Mouse (Mus musculus): ENCODE results near the gene Rpl35. TPM values are rescaled to one million over a fixed set of nuclear protein-coding genes. Genes with fewer than 3 reads are reported as not detected.

Gene Rpl35
- total RNA-seq, 4 experiments from 2014 or later = 217 to 315 (median 252) TPM

DNA sequence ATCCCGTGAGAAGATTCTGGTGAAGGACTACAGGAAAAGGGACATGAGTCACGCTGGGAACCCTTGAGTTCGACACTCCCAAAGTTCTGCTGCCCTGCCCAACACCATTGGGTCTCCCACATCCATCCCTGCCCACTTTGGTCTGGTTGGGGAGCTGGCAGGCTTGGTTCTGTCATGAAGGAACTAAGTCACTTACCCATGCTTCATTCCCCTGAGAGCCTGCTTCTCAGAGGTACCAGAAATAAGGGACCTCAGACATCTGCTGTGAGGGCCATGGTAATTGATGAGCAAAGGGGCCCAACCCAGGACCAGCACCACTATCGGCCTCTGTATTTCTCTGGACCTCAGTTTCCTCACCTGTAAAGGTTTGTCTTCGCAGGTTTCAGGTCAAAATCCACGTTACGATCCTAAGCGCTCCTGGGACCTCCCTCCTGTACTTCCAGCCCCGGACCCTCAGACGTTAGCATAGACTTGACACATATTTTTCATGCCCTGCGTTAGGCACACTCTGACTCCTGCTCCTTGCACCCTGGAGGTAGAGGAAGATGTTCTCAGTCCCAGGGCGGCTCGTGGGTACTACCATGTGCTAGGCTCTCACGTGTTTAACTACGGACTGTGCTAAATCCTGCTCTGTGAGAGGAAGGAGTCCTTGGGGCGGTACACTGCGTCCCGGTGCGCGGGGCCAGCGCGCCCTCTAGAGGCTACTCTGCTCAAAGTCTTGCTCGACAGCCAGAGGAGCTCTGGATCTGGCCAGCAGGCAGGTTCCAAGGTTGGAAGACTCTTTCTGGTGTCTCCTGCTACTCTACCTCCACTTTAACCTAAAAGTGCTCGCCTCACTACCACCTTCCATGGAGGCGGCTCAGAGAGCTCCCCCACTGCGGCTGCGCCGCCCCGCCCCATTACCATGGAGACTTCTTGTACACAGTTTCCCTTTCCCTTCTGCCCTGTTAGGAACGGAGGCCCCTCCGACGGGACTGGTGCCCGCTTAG is 7.7 kb downstream of the Rpl35 start, which contains the start of gene Wdr38:
Wdr38 (plus strand) TSS at position 91 of the 989 bp plus-strand sequence.
- DNase-seq (ENCODE audit: low spot score in 2 of 2) = peak; percentile 88 to 92

- no peak for DNase-seq (ENCODE audit: low spot score in 2 of 2)
Observed at GRCm38 (mm10) chr2:38992452-38992851, 13.0 kb downstream of the Rpl35 start.

GRCm38 (mm10) chr2:38992004-38992403 is 13.4 kb downstream of the Rpl35 start:
- no peak for DNase-seq (ENCODE audit: low spot score in 2 of 2)

GRCm38 (mm10) chr2:38988929-38989328 is 16.5 kb downstream of the Rpl35 start:
- DNase-seq (ENCODE audit: low spot score in 2 of 2) = no peak

GRCm38 (mm10) chr2:38987803-38988510 is 17.5 kb downstream of the Rpl35 start:
- DNase-seq (ENCODE audit: low spot score in 2 of 2) = no peak

DNA sequence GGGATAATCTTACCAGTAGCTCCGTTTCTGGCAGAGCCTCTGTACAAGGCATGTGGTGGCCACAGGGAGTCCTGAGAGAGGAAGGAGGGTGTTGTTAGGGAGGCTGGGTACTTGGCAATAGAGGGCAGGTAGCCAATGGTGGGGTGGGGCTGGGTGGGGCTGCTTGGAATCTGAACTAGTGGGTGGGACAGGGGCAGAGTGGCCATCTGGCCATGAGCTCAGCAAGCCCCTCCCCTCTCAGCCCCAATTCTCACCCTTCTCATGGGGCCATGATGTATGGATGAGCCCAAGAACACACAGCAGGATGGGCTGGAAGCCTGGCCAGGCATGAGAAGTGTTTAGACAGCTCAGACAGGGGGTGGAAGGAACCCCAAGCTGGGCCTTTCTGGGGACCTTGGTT is 18.1 kb downstream of the Rpl35 start:
- DNase-seq (ENCODE audit: low spot score in 2 of 2) = no peak

GRCm38 (mm10) chr2:38986580-38986979 is 18.8 kb downstream of the Rpl35 start:
- DNase-seq (ENCODE audit: low spot score in 2 of 2) = no peak

DNA sequence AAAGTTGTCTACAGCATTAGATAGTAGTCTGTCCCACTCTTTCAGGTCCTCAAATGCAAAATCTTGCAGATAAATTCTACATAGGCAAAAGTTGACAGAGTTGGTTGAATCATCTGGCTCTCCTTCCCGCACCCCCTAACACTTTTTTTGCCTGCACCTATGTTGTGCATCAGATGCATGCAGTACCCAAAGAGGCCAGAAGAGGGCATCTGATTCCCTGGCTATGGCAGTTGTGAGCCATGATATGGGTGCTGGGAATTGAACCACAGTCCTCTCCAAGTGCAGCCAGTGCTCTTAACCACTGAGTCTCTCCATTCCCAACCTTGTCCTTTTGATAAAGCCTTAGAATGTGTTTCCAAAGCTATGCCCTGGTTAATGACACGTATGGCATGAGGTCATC is 22.0 kb downstream of the Rpl35 start:
- DNase-seq (ENCODE audit: low spot score in 2 of 2) = no peak

- no peak for DNase-seq (ENCODE audit: low spot score in 2 of 2)
Observed at GRCm38 (mm10) chr2:38977837-38978236, 27.6 kb downstream of the Rpl35 start.

DNA sequence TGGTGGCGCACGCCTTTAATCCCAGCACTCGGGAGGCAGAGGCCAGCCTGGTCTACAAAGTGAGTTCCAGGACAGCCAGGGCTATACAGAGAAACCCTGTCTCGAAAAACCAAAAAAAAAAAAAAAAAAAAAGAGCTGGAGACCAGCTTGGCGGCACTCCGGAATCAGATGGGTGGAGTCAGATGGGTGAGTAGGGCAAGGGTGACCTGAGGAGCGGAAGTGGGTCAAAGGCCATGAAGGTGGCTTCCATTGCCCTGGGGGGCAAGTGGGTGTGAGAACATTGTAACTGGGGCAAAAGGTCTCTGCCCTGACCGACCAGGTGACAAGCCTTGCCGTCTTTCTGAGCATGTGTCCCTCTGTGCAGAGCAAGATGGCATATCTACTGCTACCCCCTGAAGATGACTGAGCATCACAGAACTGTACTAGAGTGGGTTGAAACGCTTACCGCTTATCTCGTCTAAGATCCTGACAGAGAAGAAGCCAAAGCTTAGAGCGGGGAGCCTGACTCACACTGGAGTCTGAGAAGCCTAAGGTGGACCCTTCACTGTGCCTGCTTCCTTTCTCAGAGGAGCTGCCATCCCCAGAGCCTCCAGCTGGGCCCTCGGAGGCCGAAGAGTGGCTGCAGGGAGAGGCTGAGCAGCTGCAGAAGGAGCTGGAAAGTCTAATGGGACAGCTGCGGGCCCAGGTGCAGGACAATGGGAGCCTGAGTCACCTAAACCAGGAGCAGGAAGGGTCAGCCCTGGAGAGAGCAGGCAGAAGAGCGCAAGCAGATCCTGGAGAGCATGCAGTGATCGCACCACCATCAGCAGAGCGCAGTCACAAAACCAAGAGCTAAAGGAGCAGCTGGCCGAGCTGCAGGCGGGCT is 29.3 kb downstream of the Rpl35 start:
- DNase-seq (ENCODE audit: low spot score in 2 of 2) = no peak

GRCm38 (mm10) chr2:38975181-38975580 is 30.2 kb downstream of the Rpl35 start:
- no peak for DNase-seq (ENCODE audit: low spot score in 2 of 2)

DNA sequence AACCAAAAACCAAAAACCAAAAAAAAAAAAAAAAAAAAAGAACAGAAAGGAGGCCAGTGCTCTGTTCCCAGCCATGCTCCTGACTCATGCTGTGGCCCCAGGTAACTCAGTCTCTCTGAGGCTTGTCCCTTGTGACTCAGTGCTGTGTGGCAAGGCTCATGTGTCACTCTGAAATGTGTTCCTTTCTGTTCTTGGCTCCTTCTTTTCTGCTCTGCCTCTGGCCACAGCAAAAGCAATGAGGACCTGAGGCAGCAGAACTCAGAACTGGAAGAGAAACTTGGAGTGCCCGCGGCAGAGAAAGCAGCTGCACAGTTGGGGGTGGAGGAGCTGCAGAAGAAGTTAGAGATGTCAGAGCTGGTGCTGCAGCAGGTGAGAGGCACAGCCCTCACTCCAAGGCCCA is 31.3 kb downstream of the Rpl35 start:
- no peak for DNase-seq (ENCODE audit: low spot score in 2 of 2)

DNA sequence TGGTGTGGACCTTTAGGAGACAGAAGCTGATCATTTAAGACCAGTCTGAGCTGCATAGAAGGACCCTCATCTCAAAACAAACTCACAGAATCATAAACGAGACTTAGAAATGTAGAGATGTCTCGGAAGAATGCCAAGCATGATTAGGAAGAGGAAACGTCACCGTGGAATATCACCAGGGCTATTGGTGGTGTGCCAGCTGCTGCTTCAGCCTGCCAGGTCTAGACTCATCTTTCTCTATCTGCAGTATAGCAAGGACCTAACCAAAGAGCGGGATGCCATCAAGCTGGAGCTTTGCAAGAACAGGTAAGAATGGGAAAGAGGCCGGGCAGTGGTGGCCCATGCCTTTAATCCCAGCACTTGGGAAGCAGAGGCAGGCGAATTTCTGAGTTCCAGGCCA is 31.7 kb downstream of the Rpl35 start:
- no peak for DNase-seq (ENCODE audit: low spot score in 2 of 2)

DNA sequence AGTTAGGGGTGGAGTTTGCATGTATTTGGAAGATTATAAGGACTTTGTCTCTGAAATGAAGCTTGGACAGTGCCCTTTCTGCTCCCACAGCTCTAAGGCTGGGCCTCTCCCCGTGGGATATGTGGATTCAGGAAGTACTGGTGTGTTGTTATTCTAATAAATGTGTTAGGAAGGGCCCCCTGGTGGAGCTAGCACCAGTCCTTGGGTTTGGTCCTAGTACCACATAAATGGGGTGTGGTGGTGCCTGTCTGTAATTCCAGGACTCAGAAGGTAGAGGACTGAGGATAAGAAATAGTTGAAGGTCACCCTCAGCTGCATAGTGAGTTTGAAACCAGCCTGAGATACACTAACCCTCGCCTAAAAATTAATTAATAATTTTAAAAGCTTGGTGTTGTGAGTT is 32.2 kb downstream of the Rpl35 start:
- DNase-seq (ENCODE audit: low spot score in 2 of 2) = no peak

DNA sequence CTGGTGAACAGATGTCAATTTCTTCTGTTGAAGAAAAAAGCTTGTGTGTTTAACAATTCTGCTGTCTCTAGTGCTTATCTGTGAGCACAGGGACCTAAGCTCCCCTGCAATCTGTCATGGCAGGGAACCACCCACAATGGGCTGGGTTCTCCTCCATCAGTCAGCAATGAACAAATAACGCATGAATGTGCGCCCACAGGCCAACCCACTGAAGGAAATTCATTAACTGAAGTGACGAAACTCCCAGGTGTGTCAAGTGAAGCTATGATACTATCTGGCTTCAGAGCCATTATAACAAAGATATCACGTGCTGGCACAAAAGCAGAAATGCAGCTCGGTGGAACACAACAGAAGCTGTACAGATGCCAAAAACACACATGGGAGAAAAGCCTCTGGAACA is 35.4 kb downstream of the Rpl35 start:
- no peak for DNase-seq (ENCODE audit: low spot score in 2 of 2)

GRCm38 (mm10) chr2:38969650-38970049 is 35.8 kb downstream of the Rpl35 start:
- DNase-seq (ENCODE audit: low spot score in 2 of 2) = no peak

- DNase-seq (ENCODE audit: low spot score in 2 of 2) = no peak
Observed at GRCm38 (mm10) chr2:38964198-38964597, 41.2 kb downstream of the Rpl35 start.

DNA sequence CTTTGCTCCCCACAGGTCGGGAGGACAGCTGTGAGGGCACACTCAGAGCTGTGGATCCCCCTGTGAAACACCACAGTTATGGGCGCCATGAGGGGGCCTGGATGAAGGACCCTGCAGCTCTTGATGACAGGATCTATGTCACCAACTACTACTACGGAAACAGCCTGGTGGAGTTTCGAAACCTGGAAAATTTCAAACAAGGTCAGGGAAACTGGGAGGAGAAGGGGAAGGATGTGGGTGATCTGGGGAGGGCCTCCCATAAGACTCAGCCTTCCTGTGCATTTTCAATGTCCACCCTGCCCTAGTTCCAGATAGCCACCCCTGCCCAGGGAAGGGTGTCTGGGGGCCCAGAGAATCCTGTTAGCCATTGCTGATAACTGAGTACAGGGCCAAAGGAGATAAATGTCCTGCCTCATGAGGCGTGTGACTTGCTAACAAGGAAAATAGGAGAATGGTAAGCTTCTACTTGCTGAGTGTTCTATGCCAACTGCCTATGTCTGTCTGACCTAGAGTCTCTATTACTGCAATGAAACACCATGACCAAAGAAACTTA is 47.7 kb downstream of the Rpl35 start:
- DNase-seq (ENCODE audit: low spot score in 2 of 2) = no peak

DNA sequence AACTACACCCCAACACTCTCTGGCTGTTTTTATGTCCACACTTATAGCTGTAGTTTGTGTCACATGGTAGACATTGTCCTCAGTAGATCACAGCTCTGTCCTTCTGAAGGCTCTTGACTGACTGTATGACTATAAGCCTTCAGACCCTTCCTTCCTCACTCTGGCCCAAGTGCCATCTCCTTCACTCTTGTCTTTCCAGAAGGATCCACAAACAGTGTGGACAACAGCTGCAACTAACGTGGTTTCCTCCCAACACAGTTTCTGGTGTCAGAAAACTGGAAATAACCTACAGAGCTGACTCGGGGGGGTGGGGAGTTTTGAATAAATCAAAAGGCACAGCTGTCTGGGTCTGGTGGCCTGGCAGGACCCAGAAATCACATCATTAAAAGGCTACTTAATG is 49.4 kb downstream of the Rpl35 start:
- no peak for DNase-seq (ENCODE audit: low spot score in 2 of 2)

- peak; percentile 64 to 73 for DNase-seq (ENCODE audit: low spot score in 2 of 2)
Observed at GRCm38 (mm10) chr2:38953152-38953883, 52.1 kb downstream of the Rpl35 start.

Data from layer of hippocampus, adult 8-10 months (tissue).